Mouse (Mus musculus) heart, postnatal 4 days (tissue): Measurements from ENCODE around the gene Mocs2. TPM values are rescaled to one million over a fixed set of nuclear protein-coding genes. Genes with fewer than 3 reads are reported as not detected.

Source experiments
- DNase-seq: peaks from one replicate; pipeline ENCODE4 v3.0.0; 2021
- total RNA-seq, 2 experiments: library from RNA; stranded (reverse); gene quantifications; 2 replicates each; pipeline ENCODE4 v1.2.3; 2021

Mocs2 gene
- 10 to 100 TPM; 59.2 to 60.9 TPM for total RNA-seq

GRCm38 (mm10) chr13:114817751-114818360, at the start of gene Mocs2:
Gene Mocs2 (plus strand): TSS chr13:114818236.
- DNase-seq, result peak; percentile 97

GRCm38 (mm10) chr13:114791511-114791910, 26.5 kb upstream of the Mocs2 start:
- DNase-seq, result peak; percentile 14

GRCm38 (mm10) chr13:114793250-114794030, 24.6 kb upstream of the Mocs2 start:
- DNase-seq, result peak; percentile 61

GRCm38 (mm10) chr13:114801857-114802256, 16.2 kb upstream of the Mocs2 start:
- no peak for DNase-seq

- no peak for DNase-seq
Measured at GRCm38 (mm10) chr13:114802971-114803370, 15.1 kb upstream of the Mocs2 start.

GRCm38 (mm10) chr13:114809624-114810210, 8.3 kb upstream of the Mocs2 start:
- no peak for DNase-seq

- no peak for DNase-seq
Measured at GRCm38 (mm10) chr13:114818513-114818912, 477 bp downstream of the Mocs2 start.

GRCm38 (mm10) chr13:114822871-114823270, 4.8 kb downstream of the Mocs2 start:
- no peak for DNase-seq

- DNase-seq, result no peak
Measured at GRCm38 (mm10) chr13:114825377-114825855, 7.4 kb downstream of the Mocs2 start.

- DNase-seq, result peak; percentile 36
Measured at GRCm38 (mm10) chr13:114831367-114831833, 13.4 kb downstream of the Mocs2 start.

- DNase-seq, result no peak
Measured at GRCm38 (mm10) chr13:114832761-114833160, 14.7 kb downstream of the Mocs2 start.

- no peak for DNase-seq
Measured at GRCm38 (mm10) chr13:114833351-114833750, 15.3 kb downstream of the Mocs2 start.

- DNase-seq, result no peak
Measured at GRCm38 (mm10) chr13:114834580-114834979, 16.5 kb downstream of the Mocs2 start.

- DNase-seq, result no peak
Measured at GRCm38 (mm10) chr13:114837061-114837460, 19.0 kb downstream of the Mocs2 start.

GRCm38 (mm10) chr13:114838535-114838990, 20.5 kb downstream of the Mocs2 start:
- DNase-seq, result peak; percentile 80

GRCm38 (mm10) chr13:114839098-114839497, 21.1 kb downstream of the Mocs2 start:
- no peak for DNase-seq

- DNase-seq, result no peak
Measured at GRCm38 (mm10) chr13:114840545-114840944, 22.5 kb downstream of the Mocs2 start.

- DNase-seq, result no peak
Measured at GRCm38 (mm10) chr13:114843318-114843717, 25.3 kb downstream of the Mocs2 start.

GRCm38 (mm10) chr13:114845804-114846203, 27.8 kb downstream of the Mocs2 start:
- DNase-seq, result no peak

- DNase-seq, result no peak
Measured at GRCm38 (mm10) chr13:114848945-114849344, 30.9 kb downstream of the Mocs2 start.

- DNase-seq, result no peak
Measured at GRCm38 (mm10) chr13:114852264-114853111, 34.5 kb downstream of the Mocs2 start.

GRCm38 (mm10) chr13:114853152-114853551, 35.1 kb downstream of the Mocs2 start:
- no peak for DNase-seq
